Mouse (Mus musculus) heart, embryonic 16.5 days (tissue): ENCODE measurements around the gene Pde6c. TPM values are rescaled to one million over a fixed set of nuclear protein-coding genes. Genes with fewer than 3 reads are reported as not detected.

Experiments used
- ATAC-seq: fragments of 200-750 bp; cut with Nextera tagmentation; replicated peaks from 2 replicates; pipeline ENCODE4 v1.8.0; 2017; ENCODE audit warnings: moderate number of reproducible peaks; ENCODE audit not compliant: insufficient read depth, low FRiP score; ENCODE audit errors: extremely low read depth
- H3K27ac ChIP-seq: fragments of 300-500 bp; sonication (generic); 2 replicates; pipeline ENCODE4 v1.5.1; 2014; ENCODE audit warnings: mild to moderate bottlenecking, low read length, control low read depth, moderate library complexity
- H3K27me3 ChIP-seq: fragments of 300-500 bp; sonication (generic); 2 replicates; pipeline ENCODE4 v1.6.1; 2014; ENCODE audit warnings: low read length, mixed read lengths; ENCODE audit not compliant: control insufficient read depth, insufficient read depth
- H3K36me3 ChIP-seq: fragments of 300-500 bp; sonication (generic); 2 replicates; pipeline ENCODE4 v1.6.1; 2014; ENCODE audit not compliant: control insufficient read depth, insufficient read depth
- H3K4me1 ChIP-seq: fragments of 300-500 bp; sonication (generic); 2 replicates; pipeline ENCODE4 v1.6.1; 2014; ENCODE audit warnings: low read length, mixed read lengths; ENCODE audit not compliant: control insufficient read depth, insufficient read depth
- H3K4me2 ChIP-seq: fragments of 300-500 bp; sonication (generic); 2 replicates; pipeline ENCODE4 v1.6.1; 2014; ENCODE audit warnings: low read depth, mild to moderate bottlenecking, control low read depth, low read length
- H3K4me3 ChIP-seq: fragments of 300-500 bp; sonication (generic); 2 replicates; pipeline ENCODE4 v1.5.1; 2014; ENCODE audit warnings: mild to moderate bottlenecking, control low read depth, low read length
- H3K9ac ChIP-seq: fragments of 300-500 bp; sonication (generic); 2 replicates; pipeline ENCODE4 v1.6.1; 2014; ENCODE audit warnings: low read length, control low read depth
- H3K9me3 ChIP-seq: fragments of 300-500 bp; sonication (generic); replicated peaks from 2 replicates; pipeline ENCODE4 v1.6.1; 2016; ENCODE audit warnings: low read length; ENCODE audit not compliant: control insufficient read depth
- WGBS: fragments of 180-500 bp; shearing (Covaris S2); extraction: QIAGEN DNeasy Blood & Tissue Kit; methylation state at CpG from one replicate; pipeline ENCODE4 v1.1.7; 2014; 5-methylcytosine and 5-hydroxymethylcytosine counted together
- polyA plus RNA-seq: library from polyadenylated mRNA; unstranded; fragments of >200 nt; fragmentation: Nextera tagmentation; extraction: Ambion mirVana; gene quantifications from 2 replicates; pipeline ENCODE4 v1.2.1, GENCODE M21; 2015

The Pde6c gene
- polyA plus RNA-seq, 1 experiment from 2014 or later = not detected

GRCm38 (mm10) chr19:38107871-38108270 is 24.7 kb upstream of the Pde6c start:
- Histone ChIP-seq H3K4me1 (peaks cover 5% of the 10 kb centered on the region; the same call in 1 of the 2 replicates), H3K9ac (no peak overlapping the region), H3K36me3 (no peaks in the 10 kb centered on the region), H3K4me2 (no peak overlapping the region), H3K4me3 (no peak overlapping the region), H3K27me3 (no peaks in the 10 kb centered on the region), H3K9me3 (no peaks in the 10 kb centered on the region), H3K27ac (no peak overlapping the region)
- 83% methylated on average over 4 of the region's 4 CpGs for WGBS
- ATAC-seq = no peak

DNA sequence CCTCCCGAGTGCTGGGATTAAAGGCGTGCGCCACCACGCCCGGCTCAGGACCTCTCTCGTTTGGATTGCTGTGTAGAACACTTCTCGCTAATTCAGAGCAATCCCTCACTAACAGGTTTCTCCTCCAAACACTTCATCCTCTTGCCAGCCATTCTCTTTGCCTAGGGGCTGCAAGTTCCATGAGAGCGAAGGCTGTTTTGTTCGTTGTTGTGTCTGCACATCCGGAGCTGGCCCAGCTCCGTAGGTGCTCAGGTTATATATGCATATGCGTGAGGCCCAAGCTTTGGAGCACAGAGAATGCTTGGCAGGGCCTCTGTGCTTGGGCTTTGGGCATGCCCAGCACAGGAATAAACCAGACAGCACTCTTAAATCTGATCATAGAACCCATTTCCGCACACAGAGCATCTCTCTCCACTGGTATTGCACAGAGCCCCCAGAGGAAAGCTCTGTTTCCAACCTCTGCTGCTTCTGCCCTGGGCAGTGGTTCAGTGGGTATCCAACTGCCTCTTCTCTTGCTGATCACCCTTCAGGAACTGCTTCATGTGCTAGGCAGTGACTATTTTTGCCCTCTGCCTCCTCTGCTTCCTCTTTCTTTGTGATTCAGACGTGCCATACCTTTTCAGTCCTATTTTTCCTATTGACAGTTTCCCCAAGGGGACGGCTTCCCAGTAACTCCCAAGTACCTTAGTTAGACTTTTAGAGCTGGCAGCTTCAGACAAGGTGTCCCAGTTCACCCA is 22.9 kb upstream of the Pde6c start:
- Histone ChIP-seq H3K4me2 (no peak overlapping the region), H3K4me3 (no peak overlapping the region), H3K27ac (no peak overlapping the region), H3K9me3 (no peaks in the 10 kb centered on the region), H3K27me3 (0 out of 2 replicates have a peak, but pooled peaks cover 2% of the 10 kb centered on the region), H3K9ac (no peak overlapping the region), H3K4me1 (peaks cover 5% of the 10 kb centered on the region; the same call in 1 of the 2 replicates), H3K36me3 (no peaks in the 10 kb centered on the region)
- 89% methylated on average over 15 of the region's 15 CpGs for WGBS
- ATAC-seq = no peak

DNA sequence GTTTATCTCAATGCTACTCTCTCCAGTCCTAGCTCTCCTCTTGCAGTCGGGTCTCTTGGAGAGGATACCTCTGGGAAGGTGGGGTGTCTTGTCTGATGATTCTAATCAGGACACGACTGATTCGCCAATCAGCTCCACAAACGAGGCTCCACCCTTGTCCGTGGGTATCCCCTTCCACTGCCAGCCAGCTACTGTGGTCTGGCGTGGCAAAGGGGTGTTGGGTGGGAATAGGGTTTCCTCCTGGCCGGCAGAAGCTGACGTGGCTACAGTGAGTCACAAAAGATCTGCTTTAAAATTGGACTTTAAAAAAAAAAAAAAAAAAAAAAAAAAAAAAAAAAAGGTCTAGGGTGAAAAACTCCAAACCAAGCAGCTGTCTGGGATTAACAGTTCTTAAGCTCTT is 21.5 kb upstream of the Pde6c start:
- 73% methylated on average over 8 of the region's 8 CpGs for WGBS

DNA sequence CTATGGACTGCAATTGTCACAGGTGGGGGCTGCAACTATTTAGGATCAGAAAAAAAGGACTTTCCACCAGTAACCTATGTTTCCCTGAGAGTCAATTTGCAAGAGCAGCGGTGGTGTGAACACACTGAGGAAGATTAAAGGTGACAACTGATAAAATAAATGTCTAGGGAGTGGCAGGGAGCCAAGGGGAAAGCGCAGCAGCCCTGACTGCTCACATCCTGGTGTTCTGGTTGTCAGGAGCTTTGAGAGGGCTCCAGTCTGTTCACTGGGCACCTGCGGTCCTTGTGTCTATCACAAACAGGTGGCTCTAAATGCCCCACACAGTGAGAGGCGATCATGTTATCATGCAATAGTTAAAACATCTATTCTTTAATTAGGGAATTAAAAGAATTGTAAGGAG is 20.0 kb upstream of the Pde6c start:
- Histone ChIP-seq H3K4me3 (no peak overlapping the region), H3K9me3 (no peaks in the 10 kb centered on the region), H3K27me3 (0 out of 2 replicates have a peak, but pooled peaks cover 2% of the 10 kb centered on the region), H3K36me3 (no peaks in the 10 kb centered on the region), H3K4me2 (no peak overlapping the region), H3K27ac (no peak overlapping the region), H3K9ac (no peak overlapping the region), H3K4me1 (peaks cover 5% of the 10 kb centered on the region; the same call in 1 of the 2 replicates)
- 24% methylated on average over 4 of the region's 4 CpGs for WGBS
- ATAC-seq = no peak

More for the DNA sequence above, 21.5 kb upstream of the Pde6c start:
- Histone ChIP-seq H3K36me3 (no peaks in the 10 kb centered on the region), H3K9ac (no peak overlapping the region), H3K4me3 (no peak overlapping the region), H3K27ac (no peak overlapping the region), H3K4me1 (peaks cover 5% of the 10 kb centered on the region; the same call in 1 of the 2 replicates), H3K9me3 (no peaks in the 10 kb centered on the region), H3K27me3 (0 out of 2 replicates have a peak, but pooled peaks cover 2% of the 10 kb centered on the region), H3K4me2 (no peak overlapping the region)
- ATAC-seq = no peak

- WGBS = 84% methylated on average over 7 of the region's 7 CpGs
- Histone ChIP-seq H3K27ac (no peak overlapping the region), H3K27me3 (0 out of 2 replicates have a peak, but pooled peaks cover 2% of the 10 kb centered on the region), H3K4me1 (peaks cover 5% of the 10 kb centered on the region; the same call in 1 of the 2 replicates), H3K36me3 (no peaks in the 10 kb centered on the region), H3K4me3 (no peak overlapping the region), H3K4me2 (no peak overlapping the region), H3K9me3 (no peaks in the 10 kb centered on the region), H3K9ac (no peak overlapping the region)
- no peak for ATAC-seq
Measured at GRCm38 (mm10) chr19:38114834-38115491, 17.6 kb upstream of the Pde6c start.

DNA sequence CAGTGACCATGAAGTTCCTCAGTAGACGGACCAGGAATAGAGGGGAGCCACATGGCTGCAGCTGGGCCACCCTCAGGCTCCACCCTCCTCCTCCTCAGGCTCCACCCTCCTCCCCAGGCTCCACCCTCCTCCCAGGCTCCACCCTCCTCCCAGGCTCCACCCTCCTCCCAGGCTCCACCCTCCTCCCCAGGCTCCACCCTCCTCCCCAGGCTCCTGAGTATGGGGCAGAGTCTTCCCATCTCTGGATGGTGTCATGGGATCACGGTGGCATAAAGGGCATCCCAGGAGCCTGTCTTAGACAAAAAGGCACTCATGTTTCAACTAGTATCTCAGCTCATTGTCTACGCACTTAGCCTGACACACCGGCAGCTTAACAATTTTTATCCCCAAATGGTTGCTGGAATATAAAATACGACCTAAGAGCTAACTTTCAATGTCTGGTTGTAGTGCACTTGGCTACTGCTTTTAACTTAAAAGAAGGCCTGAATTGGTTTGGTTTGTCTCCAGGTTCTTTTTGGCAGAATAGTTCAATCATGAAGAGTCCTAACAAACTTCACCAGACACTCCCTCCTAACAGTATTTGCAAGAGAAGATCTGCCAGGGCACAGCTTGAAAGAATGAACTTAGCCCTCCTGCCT is 12.3 kb upstream of the Pde6c start:
- no peak for ATAC-seq
- peaks cover 29% of the 10 kb centered on the region for H3K27me3 ChIP-seq
- H3K36me3 ChIP-seq = no peaks in the 10 kb centered on the region
- H3K9ac ChIP-seq = no peak overlapping the region
- H3K27ac ChIP-seq = no peak overlapping the region
- H3K4me1 ChIP-seq = no peaks in the 10 kb centered on the region
- no peak overlapping the region for H3K4me3 ChIP-seq
- no peaks in the 10 kb centered on the region for H3K9me3 ChIP-seq
- WGBS = 84% methylated on average over 5 of the region's 5 CpGs
- no peak overlapping the region for H3K4me2 ChIP-seq

GRCm38 (mm10) chr19:38123921-38124320 is 8.7 kb upstream of the Pde6c start:
- no peak for ATAC-seq
- H3K27me3 ChIP-seq = peaks cover 35% of the 10 kb centered on the region

DNA sequence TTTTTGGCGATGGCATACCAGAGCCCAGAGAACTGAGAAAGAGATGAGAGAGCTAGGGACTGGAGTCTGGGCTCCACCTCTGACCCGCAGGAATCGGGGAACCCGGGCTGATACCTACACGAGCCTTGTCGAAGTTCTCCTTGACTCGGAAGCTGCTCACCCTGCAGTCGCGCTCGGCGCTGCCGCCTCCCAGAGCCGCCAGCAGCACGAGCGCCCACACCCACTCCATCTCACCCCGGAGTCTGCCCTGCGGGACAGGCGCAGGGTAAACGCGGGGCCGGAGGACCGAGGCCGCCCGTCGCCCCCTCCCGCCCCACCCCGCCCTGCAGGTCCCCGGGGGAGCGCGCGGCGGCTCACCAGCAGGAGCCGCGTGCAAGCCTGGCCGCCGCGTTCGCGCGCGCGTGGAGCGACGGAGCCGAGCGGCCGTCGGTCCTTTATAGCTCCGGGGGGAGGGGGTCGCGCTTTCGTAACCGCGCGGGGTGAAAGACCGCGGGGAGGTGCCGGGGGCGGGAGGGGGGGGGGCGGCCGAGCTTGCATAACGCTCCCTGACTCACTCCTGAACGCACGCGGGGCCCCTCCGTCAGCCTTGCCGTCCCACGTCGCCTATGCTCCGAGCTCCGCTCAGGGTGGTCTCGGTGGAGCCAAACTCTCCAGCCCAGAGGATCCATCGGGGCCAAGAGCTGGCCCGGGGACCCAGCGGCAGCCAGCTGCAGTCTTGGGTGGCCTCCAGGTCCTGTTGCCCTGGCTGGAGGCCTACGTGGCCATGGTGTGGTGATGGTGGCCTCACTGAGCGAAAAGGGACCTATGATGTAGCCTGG is 8.0 kb upstream of the Pde6c start:
- Histone ChIP-seq H3K4me2 (peak overlapping the region; percentile 91), H3K27ac (no peak overlapping the region), H3K9me3 (no peaks in the 10 kb centered on the region), H3K4me3 (peak overlapping the region; percentile 55), H3K27me3 (peaks cover 35% of the 10 kb centered on the region), H3K9ac (peak overlapping the region; percentile 43), H3K36me3 (no peaks in the 10 kb centered on the region), H3K4me1 (no peaks in the 10 kb centered on the region)
- ATAC-seq = peak; percentile 37
- 2% methylated on average over 50 of the region's 77 CpGs for WGBS

More at GRCm38 (mm10) chr19:38123921-38124320, 8.7 kb upstream of the Pde6c start:
- Histone ChIP-seq H3K4me2 (peak overlapping the region; percentile 91), H3K9me3 (no peaks in the 10 kb centered on the region), H3K4me3 (peak overlapping the region; percentile 55), H3K36me3 (no peaks in the 10 kb centered on the region), H3K27ac (no peak overlapping the region), H3K9ac (no peak overlapping the region), H3K4me1 (no peaks in the 10 kb centered on the region)
- 24% methylated on average over 9 of the region's 9 CpGs for WGBS
